In genomic region chr10:84424374-84424773, GRCm38 (mm10) we compare ENCODE assay signal across 19 mouse cellular contexts. TPM values are rescaled to one million over a fixed set of nuclear protein-coding genes. Genes with fewer than 3 reads are reported as not detected.
DNase-seq lines count a peak whose midpoint lies in the region; ATAC-seq and TF ChIP-seq lines count a peak whose summit lies in the region.
"Had no signal": no experiment of that assay in that cellular context is flagged by ENCODE, and none has a peak within 500 bp of the region (broad histone marks: within the 10 kb centered on the region; RNA-seq: fewer than 3 reads in every experiment).

No protein-coding gene starts in this region.

- 72% methylated on average over 7 of the region's 7 CpGs for WGBS in heart, embryonic 14.5 days
- 73% methylated on average over 7 of the region's 7 CpGs for WGBS in heart, embryonic 11.5 days (ENCODE audit: insufficient replicate concordance)
- 20% methylated on average over 7 of the region's 7 CpGs for WGBS in liver, adult 2 months
- 60% methylated on average over 7 of the region's 7 CpGs for WGBS in liver, embryonic 12.5 days (ENCODE audit: insufficient replicate concordance)

- no peak overlapping the region for H3K4me2 ChIP-seq in heart, embryonic 14.5 days (ENCODE audit: low read length)
- H3K4me2 ChIP-seq in heart, embryonic 11.5 days, result no peak overlapping the region
- no peak overlapping the region for H3K4me2 ChIP-seq in liver, embryonic 12.5 days
- H3K4me2 ChIP-seq: embryonic facial prominence, embryonic 15.5 days; forebrain, embryonic 13.5 days; limb, embryonic 15.5 days; neural tube, embryonic 15.5 days had no signal

- no peaks in the 10 kb centered on the region for H3K27me3 ChIP-seq in heart, embryonic 14.5 days (ENCODE audit: control insufficient read depth, insufficient read depth, low read length)
- no peaks in the 10 kb centered on the region for H3K27me3 ChIP-seq in heart, embryonic 11.5 days (ENCODE audit: control insufficient read depth, insufficient read depth, low read length)
- H3K27me3 ChIP-seq in liver, adult 2 months (ENCODE audit: control insufficient read depth, insufficient read depth, low read length), result no peaks in the 10 kb centered on the region
- H3K27me3 ChIP-seq in liver, embryonic 12.5 days (replicated peaks), result no peaks in the 10 kb centered on the region
- H3K27me3 ChIP-seq: embryonic facial prominence, embryonic 15.5 days; forebrain, embryonic 13.5 days; limb, embryonic 15.5 days; neural tube, embryonic 15.5 days had no signal

- H3K9me3 ChIP-seq in heart, embryonic 14.5 days (ENCODE audit: control insufficient read depth, low read length), result no peaks in the 10 kb centered on the region
- H3K9me3 ChIP-seq in heart, embryonic 11.5 days (replicated peaks; ENCODE audit: control insufficient read depth, low read length), result no peaks in the 10 kb centered on the region
- H3K9me3 ChIP-seq in liver, embryonic 12.5 days (replicated peaks), result no peaks in the 10 kb centered on the region
- H3K9me3 ChIP-seq: embryonic facial prominence, embryonic 15.5 days; forebrain, embryonic 13.5 days; limb, embryonic 15.5 days; midbrain, embryonic 10.5 days; neural tube, embryonic 15.5 days had no signal

- peaks cover 23% of the 10 kb centered on the region for H3K36me3 ChIP-seq in heart, embryonic 14.5 days (ENCODE audit: control insufficient read depth, insufficient read depth, low read length)
- H3K36me3 ChIP-seq in heart, embryonic 11.5 days (ENCODE audit: control insufficient read depth, insufficient read depth, low read length), result no peaks in the 10 kb centered on the region
- no peaks in the 10 kb centered on the region for H3K36me3 ChIP-seq in liver, adult 2 months (ENCODE audit: control insufficient read depth, insufficient read depth, low read length)
- no peaks in the 10 kb centered on the region for H3K36me3 ChIP-seq in liver, embryonic 12.5 days
- H3K36me3 ChIP-seq: G1E had no signal

- no peak overlapping the region for H3K4me3 ChIP-seq in heart, embryonic 14.5 days (ENCODE audit: control insufficient read depth in 1 of 2, insufficient read depth in 1 of 2, low read depth in 1 of 2, low read length in 2 of 2)
- H3K4me3 ChIP-seq in heart, embryonic 11.5 days (ENCODE audit: low read depth, low read length), result no peak overlapping the region
- H3K4me3 ChIP-seq in liver, adult 2 months (ENCODE audit: insufficient read depth, low read depth, low read length), result no peak overlapping the region
- no peak overlapping the region for H3K4me3 ChIP-seq in liver, embryonic 12.5 days
- H3K4me3 ChIP-seq: embryonic facial prominence, embryonic 15.5 days; forebrain, embryonic 13.5 days; hindbrain, embryonic 10.5 days; limb, embryonic 15.5 days; midbrain, embryonic 10.5 days; neural tube, embryonic 15.5 days had no signal

- no peak for ATAC-seq in heart, embryonic 14.5 days (ENCODE audit: insufficient number of reproducible peaks, insufficient read depth, low FRiP score, low read depth)
- no peak for ATAC-seq in heart, embryonic 11.5 days (replicated peaks; ENCODE audit: insufficient number of reproducible peaks, low FRiP score, low TSS enrichment)
- ATAC-seq in liver, embryonic 12.5 days, result no peak
- no peak for ATAC-seq in CD4-positive, CD25-positive, alpha-beta regulatory T cell, adult 4 months
- ATAC-seq: forebrain, embryonic 13.5 days; inflammation-experienced regulatory T-cells, adult 6 months had no signal

- DNase-seq in liver, adult 2 months (ENCODE audit: extremely low read depth, low read depth, low spot score), result peak; percentile 78
- DNase-seq in kidney, postnatal 14 days, result peak; percentile 66
- DNase-seq in lung, postnatal 10 days, result peak; percentile 55
- DNase-seq in thymus, postnatal 10 days (ENCODE audit: low spot score in 2 of 2), result no peak
- DNase-seq: cerebellum, adult 8-10 months; retina, postnatal 1 day; thymus, adult 2 months had no signal

- H3K9ac ChIP-seq in heart, embryonic 14.5 days (ENCODE audit: low read length), result peak overlapping the region; percentile 25; the same call in 1 of the 2 replicates
- H3K9ac ChIP-seq in heart, embryonic 11.5 days (ENCODE audit: low read depth, low read length), result no peak overlapping the region
- H3K9ac ChIP-seq in liver, adult 2 months (ENCODE audit: low read depth, low read length), result no peak overlapping the region
- no peak overlapping the region for H3K9ac ChIP-seq in liver, embryonic 12.5 days
- H3K9ac ChIP-seq: embryonic facial prominence, embryonic 15.5 days; forebrain, embryonic 13.5 days; limb, embryonic 15.5 days; neural tube, embryonic 15.5 days had no signal

- H3K27ac ChIP-seq in heart, embryonic 14.5 days (replicated peaks in 1 of 2; ENCODE audit: control insufficient read depth in 1 of 2, insufficient read depth in 1 of 2, low read depth in 2 of 2, low read length in 2 of 2), result no peak overlapping the region
- no peak overlapping the region for H3K27ac ChIP-seq in heart, embryonic 11.5 days (ENCODE audit: low read depth, low read length)
- peak overlapping the region; percentile 37; the same call in 1 of the 2 replicates for H3K27ac ChIP-seq in liver, adult 2 months (replicated peaks; ENCODE audit: insufficient read depth, low read depth, low read length)
- no peak overlapping the region for H3K27ac ChIP-seq in liver, embryonic 12.5 days
- H3K27ac ChIP-seq: embryonic facial prominence, embryonic 15.5 days; forebrain, embryonic 13.5 days; limb, embryonic 15.5 days; midbrain, embryonic 10.5 days; neural tube, embryonic 15.5 days had no signal

- H3K4me1 ChIP-seq in heart, embryonic 14.5 days (ENCODE audit: control insufficient read depth in 2 of 2, insufficient read depth in 2 of 2, low read length in 2 of 2), result peaks cover 14 to 33% of the 10 kb centered on the region in 2 experiments
- peaks cover 6% of the 10 kb centered on the region for H3K4me1 ChIP-seq in heart, embryonic 11.5 days (ENCODE audit: control insufficient read depth, insufficient read depth, low read length)
- peaks cover 6% of the 10 kb centered on the region for H3K4me1 ChIP-seq in liver, adult 2 months (ENCODE audit: control insufficient read depth, insufficient read depth, low read length)
- peaks cover 9% of the 10 kb centered on the region; the same call in 1 of the 2 replicates for H3K4me1 ChIP-seq in liver, embryonic 12.5 days

- TF ChIP-seq POLR2A in liver, adult 2 months (IDR thresholded peaks at IDR 0.05; ENCODE audit: extremely low read depth, insufficient read depth, low read length), result no peak

- TF ChIP-seq CTCF in liver, adult 2 months (IDR thresholded peaks at IDR 0.05; ENCODE audit: low read depth, low read length), result no peak

- no peaks in the 10 kb centered on the region for H3K79me2 ChIP-seq in liver, adult 2 months (ENCODE audit: control insufficient read depth, insufficient read depth, low read length)

RNA-seq across cellular contexts. Expression of gene Nuak1, which starts 16.0 kb away (rescaled TPM):
- polyA plus RNA-seq in heart, embryonic 14.5 days (2014; fragmentation: Nextera tagmentation; extraction: Ambion mirVana), result 2.6 and 3.4 TPM in 2 replicates
- 2.4 and 3.0 TPM in 2 replicates for polyA plus RNA-seq in heart, embryonic 11.5 days (2014; fragmentation: Nextera tagmentation; extraction: Ambion mirVana)
- 0.65 and 0.87 TPM in 2 replicates for total RNA-seq in liver, adult 2 months (2014; rRNA removed)
- polyA plus RNA-seq in liver, adult 2 months (2012; rRNA removed), result 1.4 and 2.8 TPM in 2 replicates
- polyA plus RNA-seq in liver, embryonic 12.5 days (2016; fragmentation: Nextera tagmentation; extraction: Ambion mirVana), result 0.25 and 0.31 TPM in 2 replicates
- polyA plus RNA-seq in CD4-positive, CD25-positive, alpha-beta regulatory T cell, adult 4 months (2017; shearing (Covaris generic)), result not detected
- polyA plus RNA-seq: G1E; inflammation-experienced regulatory T-cells, adult 6 months had no signal

Comparison
In these comparisons a context has a peak if more than half of its experiments do, and no peak if none do; other contexts are left out.
1. DNase-seq: peak in liver, adult 2 months (single experiment), kidney, postnatal 14 days (single experiment) and lung, postnatal 10 days (single experiment); none in thymus, postnatal 10 days (0 of 2).